Mouse (Mus musculus) right cerebral cortex, postnatal 36 days (tissue): ENCODE measurements at regions not wholly inside any gene's neighbourhood (a gene's known extent, or its start where the extent isn't known, plus 50 kb on each side); places are given as distances from the start of the nearest gene placed in this dataset.
A peak's percentile ranks its signal among the peaks of the same experiment; 100 is the strongest.

Experiments used
- DNase-seq, 2 experiments: peaks; one replicate each; pipeline ENCODE4 v3.0.0; 2022; ENCODE audit warnings: low spot score in 2 of 2, mixed read lengths in 1 of 2

DNA sequence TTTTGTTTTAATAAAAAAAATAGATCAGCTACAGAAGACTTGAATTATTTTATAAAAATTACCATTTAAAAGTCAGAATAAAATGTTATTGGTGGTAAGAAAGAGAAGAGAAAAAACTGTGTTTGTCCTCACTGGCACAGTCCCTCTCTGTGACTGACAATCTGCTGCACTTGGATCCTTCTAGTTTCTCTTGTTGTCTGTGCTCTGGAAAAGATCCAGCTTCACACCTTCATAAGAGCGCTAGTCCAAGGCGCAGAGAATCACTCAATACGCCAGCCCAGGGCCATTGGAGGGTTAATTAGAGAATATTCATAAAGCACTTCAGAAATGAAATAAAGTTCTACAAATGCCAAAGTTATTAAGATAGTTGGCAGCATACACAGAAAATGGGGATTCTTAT lies 153.8 kb downstream of the Lmbrd1 start:
- no peak for DNase-seq

DNA sequence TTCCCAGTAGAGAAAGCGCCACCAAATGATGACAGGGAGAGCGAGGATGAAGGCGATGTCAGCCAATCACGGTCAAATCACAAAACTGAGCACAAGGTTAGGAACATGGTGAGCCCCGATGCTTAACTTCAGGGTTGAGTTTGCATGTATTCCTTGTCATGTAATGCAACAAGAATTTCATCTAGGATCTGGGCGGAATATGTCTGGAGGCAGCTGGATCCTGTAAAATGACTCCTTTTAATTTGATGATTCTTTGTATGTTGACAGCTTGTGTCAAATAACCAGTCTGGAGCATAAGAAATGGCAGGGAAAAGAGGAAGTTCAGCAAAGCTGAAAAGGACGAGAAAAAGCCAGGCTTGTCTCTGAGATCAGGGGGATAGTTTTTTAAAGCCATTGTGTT lies 188.4 kb downstream of the Lmbrd1 start:
- DNase-seq = no peak

DNA sequence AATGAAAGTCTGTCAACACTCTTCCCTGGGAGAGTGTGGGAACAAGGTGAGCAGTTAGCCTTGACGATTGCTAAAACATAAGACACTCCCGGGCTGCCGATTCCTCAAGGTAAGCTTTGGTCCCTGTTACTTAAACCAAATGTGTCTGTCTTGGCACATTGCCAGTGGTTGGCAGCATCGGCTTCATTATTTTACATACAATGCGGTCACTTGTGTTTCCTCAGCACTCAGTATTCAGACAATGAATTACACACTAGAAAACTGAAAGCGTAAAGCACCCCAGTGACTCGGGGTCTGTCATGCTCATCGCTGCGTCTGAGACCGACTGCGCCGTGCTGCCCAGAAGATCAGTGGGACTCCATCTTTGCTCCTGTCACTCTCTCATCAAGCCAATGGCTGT lies 191.3 kb downstream of the Lmbrd1 start:
- peak in 1 of 2 experiments; percentile 5 for DNase-seq

DNA sequence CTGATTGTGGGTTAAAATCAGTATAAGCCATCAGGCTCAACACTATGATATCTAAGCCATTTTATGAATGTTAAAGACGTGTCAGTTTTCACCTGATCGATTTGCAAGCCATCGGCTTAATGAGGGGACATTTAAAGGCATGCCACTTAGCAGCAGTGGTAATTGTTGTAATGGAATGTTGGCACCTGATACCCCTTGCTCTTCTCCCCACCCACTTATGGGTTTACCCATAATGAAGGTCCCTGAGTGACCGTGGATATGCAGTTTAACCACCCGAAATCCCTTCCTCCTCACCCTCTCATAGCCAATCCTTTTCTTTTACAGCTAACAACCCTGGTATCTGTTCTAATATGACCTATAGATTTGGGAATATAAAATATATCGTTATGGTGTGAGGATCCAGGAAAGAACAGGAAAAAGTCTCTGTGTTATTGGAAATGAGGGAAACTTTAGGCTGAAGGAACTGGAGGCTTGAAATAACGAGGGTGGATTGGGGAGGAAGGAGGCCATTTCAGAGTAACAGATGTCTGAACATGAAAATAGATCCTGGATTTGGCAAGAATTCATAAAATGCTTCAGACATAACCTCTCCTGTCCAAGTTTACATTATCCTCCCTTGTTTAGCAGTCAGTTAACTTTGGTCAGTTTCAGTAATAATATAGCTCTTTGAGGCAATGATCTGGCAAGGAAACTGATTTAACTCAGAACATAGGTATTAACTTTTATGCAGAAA lies 192.4 kb downstream of the Lmbrd1 start:
- no peak for DNase-seq

DNA sequence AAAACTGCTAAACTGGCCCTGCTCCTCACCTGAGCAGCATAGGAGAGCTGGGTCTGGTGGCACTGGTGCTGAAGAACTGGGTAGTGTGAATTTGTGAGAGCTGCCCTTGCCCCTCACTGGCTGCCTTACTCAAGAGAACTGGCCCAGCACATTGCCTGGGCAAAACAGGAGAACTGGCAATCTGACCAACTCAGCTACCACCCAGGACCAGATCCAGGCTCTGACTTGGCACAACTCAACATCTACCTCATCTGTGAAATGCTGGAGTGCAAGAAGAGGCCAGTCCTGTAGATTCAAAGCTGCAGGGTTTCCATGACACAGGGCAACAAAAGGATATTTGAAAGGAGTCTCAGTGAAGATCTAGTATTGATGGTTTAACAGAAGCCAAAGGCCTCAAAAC lies 198.6 kb downstream of the Lmbrd1 start:
- DNase-seq = no peak

DNA sequence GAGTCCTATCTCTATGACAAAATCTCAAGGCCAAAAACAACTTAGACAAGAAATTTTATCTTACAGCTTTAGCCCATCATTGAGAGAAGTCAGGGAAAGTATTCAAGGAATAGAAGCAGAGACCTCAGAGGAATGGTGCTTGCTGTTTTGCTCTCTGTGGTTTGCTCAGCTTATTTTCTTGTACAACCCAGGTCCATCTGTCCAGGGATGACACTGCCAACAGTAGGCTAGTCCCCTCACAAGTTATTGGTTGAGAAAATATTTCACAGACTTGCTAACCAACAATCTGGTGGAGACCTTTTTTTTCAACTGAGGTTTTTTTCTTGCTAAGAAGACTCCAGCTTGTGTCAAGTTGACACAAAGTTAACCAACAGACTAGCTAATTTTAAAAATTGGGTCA lies 205.2 kb downstream of the Lmbrd1 start:
- no peak for DNase-seq

DNA sequence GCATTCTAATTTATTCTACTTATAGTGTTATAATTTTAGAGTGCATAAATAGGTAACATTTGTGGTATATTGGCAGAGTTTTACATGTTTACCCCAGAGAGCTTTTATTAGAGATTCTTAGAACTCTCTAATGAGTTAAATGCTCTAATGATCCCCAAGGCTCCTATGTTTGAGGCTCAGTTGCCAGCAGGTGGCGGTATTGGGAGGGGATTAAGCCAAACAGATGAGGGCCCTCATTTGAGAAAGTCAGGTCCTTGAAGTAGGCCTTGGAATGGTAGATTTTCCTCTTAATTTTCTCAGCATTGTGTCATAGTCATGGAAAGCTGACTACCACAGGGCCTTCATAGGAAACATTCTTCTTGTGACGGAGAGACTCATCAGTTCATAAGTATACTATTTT lies 222.8 kb downstream of the Lmbrd1 start:
- DNase-seq = peak; percentile 48 to 50

DNA sequence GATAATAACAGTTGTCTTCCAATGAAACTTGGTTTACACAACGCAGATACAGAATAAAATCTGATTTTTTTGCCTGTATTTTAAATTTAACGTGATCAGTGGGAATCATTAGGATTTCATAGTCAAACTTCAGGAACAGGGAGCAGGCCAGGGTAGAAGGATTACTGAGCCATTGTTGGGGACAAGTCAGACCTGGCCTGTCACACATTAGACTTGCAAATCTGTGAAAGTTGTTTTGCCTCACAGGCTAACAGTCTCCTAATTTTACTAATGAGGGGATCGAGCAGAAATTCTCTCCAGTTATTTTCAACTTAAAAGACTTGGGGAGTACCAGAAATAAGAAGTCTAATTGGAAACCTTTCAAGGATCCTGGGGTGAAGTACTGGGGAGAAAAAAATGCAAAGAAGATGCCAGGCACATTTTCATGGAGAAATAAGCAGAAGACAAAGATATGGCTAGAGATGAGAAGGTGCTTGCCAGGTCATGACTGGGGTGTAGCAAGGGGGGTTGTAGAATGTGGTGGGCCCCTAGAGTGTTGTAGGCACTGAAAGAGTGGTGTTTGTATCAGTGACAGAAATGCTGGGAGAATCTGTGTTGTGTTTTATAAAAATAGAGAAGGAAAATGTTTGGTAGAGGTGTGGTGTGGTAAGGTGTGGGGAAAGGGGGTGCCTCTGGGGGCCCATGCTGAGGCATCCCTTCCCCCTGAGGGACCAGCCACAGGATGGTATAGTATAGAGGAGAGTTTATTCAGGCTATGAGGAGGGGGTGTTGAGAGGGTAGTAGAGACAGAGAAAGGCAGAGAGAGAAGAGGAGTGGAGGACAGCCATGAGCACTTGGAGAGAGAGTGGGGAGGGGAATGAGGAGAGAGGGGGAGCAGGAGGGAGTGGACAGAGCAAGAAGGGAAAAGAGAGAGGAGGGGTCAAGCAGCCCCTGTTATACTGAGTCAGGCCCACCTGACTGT lies 260.2 kb downstream of the Lmbrd1 start:
- DNase-seq = no peak

DNA sequence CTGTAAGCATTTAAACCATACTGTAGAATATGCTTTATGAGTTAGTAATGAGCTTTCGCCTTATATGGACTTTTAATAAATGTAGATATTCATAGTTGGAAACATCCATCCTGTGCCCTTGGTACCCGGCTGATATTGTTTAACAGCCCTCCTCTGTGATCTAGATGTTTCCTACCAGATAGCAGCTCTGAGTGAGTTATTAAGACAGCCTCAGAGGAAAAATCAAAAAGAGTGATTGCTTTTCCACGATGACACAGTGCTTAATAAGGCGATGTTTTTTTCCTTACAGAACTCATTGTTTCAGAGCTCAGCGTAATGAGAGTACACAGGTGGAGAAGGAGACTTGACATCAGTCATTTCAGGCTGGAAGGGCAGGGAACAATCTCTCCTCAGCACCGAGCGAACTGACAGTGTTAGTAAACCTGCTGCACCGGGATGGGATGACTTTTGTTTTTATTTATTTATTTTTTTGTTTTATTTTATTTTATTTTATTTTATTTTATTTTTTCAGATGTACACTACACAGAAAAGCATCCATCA lies 264.4 kb downstream of the Lmbrd1 start:
- no peak for DNase-seq

DNA sequence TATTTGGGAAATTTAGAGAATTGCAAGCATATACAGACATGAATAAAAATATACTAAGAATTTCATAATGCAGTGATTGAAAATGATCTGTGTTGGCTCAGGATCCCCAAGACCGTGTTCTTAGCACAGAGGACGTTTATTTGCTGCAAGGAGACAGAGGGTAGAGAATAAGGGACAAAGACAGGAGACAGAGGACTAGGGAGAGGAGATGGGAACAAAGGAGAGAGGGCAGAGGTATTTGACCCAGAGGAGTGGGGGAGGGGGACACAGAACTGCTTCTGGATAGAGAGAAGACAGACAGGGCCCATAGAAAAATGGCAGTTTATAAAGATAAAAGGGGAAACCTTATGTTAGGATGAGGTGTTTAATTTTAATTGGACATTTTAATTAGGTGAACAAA lies 265.0 kb downstream of the Lmbrd1 start:
- DNase-seq = no peak

DNA sequence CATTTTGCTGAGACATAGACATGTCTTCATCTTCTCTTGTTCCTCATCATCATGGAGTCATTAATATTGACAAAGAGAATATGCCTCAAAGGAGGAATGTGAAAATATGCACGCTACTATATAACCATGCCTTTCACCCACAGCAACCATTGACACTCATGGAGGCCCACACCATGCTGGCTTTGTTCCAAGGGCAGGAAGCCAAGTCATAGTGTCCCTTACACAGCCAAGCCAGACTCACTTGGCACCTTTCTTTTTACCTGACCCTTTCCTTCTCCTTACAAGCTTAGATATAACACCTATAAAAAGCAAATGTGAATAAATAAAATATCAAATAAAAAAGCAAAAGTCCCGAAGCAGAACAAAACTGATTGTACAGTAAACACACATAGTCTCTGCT lies 294.3 kb downstream of the Lmbrd1 start:
- no peak for DNase-seq

DNA sequence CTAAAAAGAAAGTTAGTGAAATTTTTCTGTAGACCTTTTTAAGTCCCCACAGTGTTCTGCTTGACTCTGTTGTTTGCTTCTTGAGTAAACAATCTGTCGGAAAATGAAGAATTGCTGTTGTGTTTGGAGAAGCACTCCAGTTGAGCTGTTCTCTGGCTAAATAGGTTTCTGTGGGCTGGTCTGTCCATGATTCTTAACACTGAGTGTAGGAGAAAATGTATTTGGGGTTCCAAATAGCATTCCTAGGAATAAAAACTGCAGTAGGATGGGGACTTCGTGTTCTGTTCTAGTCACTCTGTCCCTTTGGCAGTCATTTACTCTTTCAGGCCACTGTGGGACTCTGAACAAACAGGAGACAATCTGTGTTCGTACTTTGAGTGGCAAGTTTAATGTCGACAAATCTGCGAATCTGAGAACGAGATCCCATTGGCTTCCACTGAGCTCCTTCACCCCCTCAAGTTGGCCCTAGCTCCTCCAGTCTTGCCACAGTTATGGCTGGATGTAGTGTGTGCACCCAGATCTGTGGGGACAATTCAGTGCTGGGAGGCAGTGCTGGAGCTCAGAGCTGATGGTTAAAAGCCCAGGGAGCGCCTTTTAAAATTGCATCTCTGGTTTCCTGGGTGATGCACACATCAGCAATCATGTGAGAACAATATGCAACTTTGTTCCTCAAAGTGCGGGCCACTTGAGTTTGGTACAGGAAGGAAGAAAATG lies 330.2 kb downstream of the Lmbrd1 start:
- DNase-seq = peak; percentile 18 to 23

DNA sequence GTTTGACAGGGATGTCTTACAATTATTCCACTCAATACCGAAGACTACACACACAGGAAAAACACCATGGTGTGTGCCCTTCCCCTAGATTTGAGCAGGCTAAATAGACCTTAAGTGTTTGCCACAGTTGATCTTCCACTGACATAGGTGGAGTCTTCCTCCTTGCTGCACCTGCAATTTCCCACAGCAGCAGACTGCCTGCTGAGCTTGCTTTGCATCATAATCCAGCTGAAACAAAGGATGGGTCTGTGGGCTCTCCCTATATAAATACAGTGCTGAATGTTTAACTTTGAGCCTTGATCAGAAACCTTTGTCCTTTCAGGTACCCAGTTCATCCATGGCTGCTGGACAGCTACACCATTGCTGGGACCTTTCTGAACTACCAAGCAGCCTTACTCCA lies 334.3 kb downstream of the Lmbrd1 start:
- no peak for DNase-seq
